Mouse (Mus musculus): Measurements from ENCODE around the gene Eif4enif1. TPM values are rescaled to one million over a fixed set of nuclear protein-coding genes. Genes with fewer than 3 reads are reported as not detected.
A peak's percentile ranks its signal among the peaks of the same experiment; 100 is the strongest.

The Eif4enif1 gene
- total and polyA plus RNA-seq, 3 experiments = 42.8 to 235 (median 103) TPM

DNA sequence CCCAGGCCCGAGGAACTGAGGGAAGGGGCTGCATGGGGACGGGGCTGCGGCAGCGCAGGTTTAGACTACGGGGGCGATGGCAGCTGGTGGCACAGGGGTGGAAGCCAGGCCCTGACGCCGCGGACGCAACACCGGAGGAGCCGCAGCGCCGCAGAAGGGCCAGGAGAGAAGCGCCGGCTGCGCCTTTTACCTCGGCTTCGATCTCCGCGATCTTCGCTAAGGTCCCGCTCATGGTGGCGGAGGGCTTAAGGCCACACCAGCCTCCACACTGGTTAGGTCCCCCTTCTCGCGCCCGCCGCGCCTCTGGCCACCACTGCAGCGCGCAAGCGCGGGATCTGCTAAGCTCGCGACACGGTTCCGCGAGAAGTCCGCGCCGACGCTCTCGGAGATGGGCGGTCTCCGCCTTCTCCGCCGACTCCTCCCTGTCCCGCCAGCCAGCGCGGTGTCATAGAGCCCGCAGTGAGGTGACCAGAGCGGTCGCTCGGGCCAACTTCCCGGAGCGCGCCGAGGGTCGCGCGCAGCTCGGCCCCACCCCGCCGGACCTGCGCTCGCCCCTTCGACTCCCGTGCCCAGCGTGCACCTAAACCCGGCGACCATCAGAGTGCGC lies 64.0 kb downstream of the Eif4enif1 start, which contains the start of gene Drg1 (continued):
- TF ChIP-seq MEF2A (IDR thresholded peaks at IDR 0.05; ENCODE audit: extremely low read depth, insufficient replicate concordance, low read depth, low read length, poor library complexity, severe bottlenecking) (no peak), MYC (IDR thresholded peaks at IDR 0.05; ENCODE audit: low read depth, low read length) (no peak), TBP (IDR thresholded peaks at IDR 0.05; ENCODE audit: low read depth, low read length) (peak; percentile 86), SMC3 (IDR thresholded peaks at IDR 0.05; ENCODE audit: low read depth, low read length) (no peak), CHD2 (IDR thresholded peaks at IDR 0.05; ENCODE audit: low read length) (peak; percentile 91), USF2 (IDR thresholded peaks at IDR 0.05; ENCODE audit: borderline replicate concordance in 1 of 2, insufficient read depth in 1 of 2, low read depth in 1 of 2, low read length in 2 of 2) (no peak), ZMIZ1 (IDR thresholded peaks at IDR 0.05; ENCODE audit: low read depth, low read length) (peak; percentile 96)

DNA sequence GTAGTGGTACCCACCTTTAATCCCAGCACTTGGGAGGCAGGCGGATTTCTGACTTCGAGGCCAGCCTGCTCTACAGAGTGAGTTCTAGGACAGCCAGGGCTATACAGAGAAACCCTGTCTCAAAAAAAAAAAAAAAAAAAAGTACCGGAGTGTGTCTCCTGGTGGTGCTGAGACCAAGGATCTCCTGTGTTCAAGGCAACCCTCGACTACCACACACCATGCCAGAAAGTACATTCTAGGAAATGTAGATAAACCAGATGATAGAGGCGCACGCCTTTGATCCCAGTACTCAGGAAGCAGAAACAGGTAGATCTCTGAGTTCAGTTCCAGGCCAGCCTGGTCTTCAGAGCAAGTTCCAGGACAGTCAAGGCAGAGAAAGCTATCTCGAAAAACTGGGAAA lies 64.9 kb downstream of the Eif4enif1 start:
- TF ChIP-seq ETS1 (IDR thresholded peaks at IDR 0.05; ENCODE audit: low read depth, low read length) (0 out of 2 replicates have a peak, but pooled peaks have one; percentile 21), MAX (IDR thresholded peaks at IDR 0.05; ENCODE audit: low read length) (peak; percentile 52; the same call in 1 of the 2 replicates), SIN3A (IDR thresholded peaks at IDR 0.05; ENCODE audit: low read length) (peak; percentile 25; the same call in 1 of the 2 replicates), SMC3 (IDR thresholded peaks at IDR 0.05; ENCODE audit: low read depth, low read length) (no peak), ZNF384 (IDR thresholded peaks at IDR 0.05; ENCODE audit: low read depth, low read length) (peak; percentile 84)
- H3K4me1 ChIP-seq (ENCODE audit: control insufficient read depth in 1 of 2, insufficient read depth in 2 of 2, low read length in 2 of 2) = peaks cover 5 to 21% of the 10 kb centered on the region in 2 experiments; a peak in 3 of 4 replicates

DNA sequence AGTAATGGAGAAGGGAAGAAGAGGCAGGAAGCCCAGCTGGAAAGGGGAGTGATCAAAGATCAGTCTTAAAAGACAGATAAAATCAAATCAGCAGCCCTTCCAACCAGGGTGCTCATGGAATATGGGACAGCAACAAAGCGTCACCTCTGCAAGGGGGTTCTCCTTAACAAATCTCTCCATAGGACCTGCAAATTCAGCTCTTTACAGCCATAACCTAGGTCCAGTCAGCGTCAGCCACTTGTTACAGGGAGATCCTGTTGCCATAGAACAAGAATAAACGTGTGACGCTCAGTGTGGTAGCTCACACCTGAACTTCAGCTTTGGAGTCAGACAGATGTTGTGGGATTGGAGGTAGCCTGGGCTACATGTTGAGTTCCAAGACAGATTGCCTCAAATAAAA lies 67.0 kb downstream of the Eif4enif1 start:
- Histone ChIP-seq H3K79me2 (ENCODE audit: control insufficient read depth, insufficient read depth, low read length, poor library complexity) (peaks cover 21% of the 10 kb centered on the region), H3K27ac (ENCODE audit: control insufficient read depth, low read depth, low read length) (no peak overlapping the region), H3K9me3 (replicated peaks; ENCODE audit: insufficient read depth, low read length) (no peaks in the 10 kb centered on the region), H3K9ac (ENCODE audit: control insufficient read depth, low read depth, low read length, poor library complexity, severe bottlenecking) (no peak overlapping the region), H3K4me1 (ENCODE audit: control insufficient read depth in 1 of 2, insufficient read depth in 2 of 2, low read length in 2 of 2) (peaks cover 5 to 16% of the 10 kb centered on the region in 2 experiments; a peak in 3 of 4 replicates), H3K27me3 (ENCODE audit: control insufficient read depth in 1 of 2, insufficient read depth in 2 of 2, low read length in 2 of 2) (no peaks in the 10 kb centered on the region), H3K36me3 (ENCODE audit: control insufficient read depth in 1 of 2, insufficient read depth in 2 of 2, low read length in 2 of 2) (peaks cover 0 to 17% of the 10 kb centered on the region in 2 experiments; a peak in 2 of 4 replicates), H3K4me3 (ENCODE audit: control insufficient read depth in 1 of 2, insufficient read depth in 1 of 2, low read depth in 2 of 2, low read length in 2 of 2) (no peak overlapping the region)
- no peak for DNase-seq (ENCODE audit: low read depth, low spot score)
- TF ChIP-seq USF2 (IDR thresholded peaks at IDR 0.05; ENCODE audit: borderline replicate concordance in 1 of 2, insufficient read depth in 1 of 2, low read depth in 1 of 2, low read length in 2 of 2) (no peak), MYC (IDR thresholded peaks at IDR 0.05; ENCODE audit: low read depth, low read length) (no peak), ZKSCAN1 (IDR thresholded peaks at IDR 0.05; ENCODE audit: low read depth, low read length) (no peak), E2F4 (IDR thresholded peaks at IDR 0.05; ENCODE audit: borderline replicate concordance, low read depth, low read length) (no peak), POLR2A (IDR thresholded peaks at IDR 0.05; ENCODE audit: control insufficient read depth in 1 of 2, insufficient read depth in 1 of 2, low read depth in 1 of 2, low read length in 2 of 2, poor library complexity in 1 of 2) (no peak)

More for the DNA sequence above, 64.9 kb downstream of the Eif4enif1 start:
- peak overlapping the region; percentile 87 for H3K9ac ChIP-seq (ENCODE audit: control insufficient read depth, low read depth, low read length, poor library complexity, severe bottlenecking)
- no peaks in the 10 kb centered on the region for H3K9me3 ChIP-seq (replicated peaks; ENCODE audit: insufficient read depth, low read length)
- no peaks in the 10 kb centered on the region for H3K27me3 ChIP-seq (ENCODE audit: control insufficient read depth in 1 of 2, insufficient read depth in 2 of 2, low read length in 2 of 2)
- H3K79me2 ChIP-seq (ENCODE audit: control insufficient read depth, insufficient read depth, low read length, poor library complexity) = peaks cover 31% of the 10 kb centered on the region
- DNase-seq (ENCODE audit: low read depth, low spot score) = peak; percentile 64
- H3K27ac ChIP-seq (ENCODE audit: control insufficient read depth, low read depth, low read length) = no peak overlapping the region
- peak overlapping the region; percentile 60 to 88 for H3K4me3 ChIP-seq (ENCODE audit: control insufficient read depth in 1 of 2, insufficient read depth in 1 of 2, low read depth in 2 of 2, low read length in 2 of 2)
- H3K36me3 ChIP-seq (ENCODE audit: control insufficient read depth in 1 of 2, insufficient read depth in 2 of 2, low read length in 2 of 2) = peaks cover 13 to 27% of the 10 kb centered on the region in 2 experiments
